Mouse (Mus musculus): Measurements from ENCODE around the gene Rcc1l.

DNA sequence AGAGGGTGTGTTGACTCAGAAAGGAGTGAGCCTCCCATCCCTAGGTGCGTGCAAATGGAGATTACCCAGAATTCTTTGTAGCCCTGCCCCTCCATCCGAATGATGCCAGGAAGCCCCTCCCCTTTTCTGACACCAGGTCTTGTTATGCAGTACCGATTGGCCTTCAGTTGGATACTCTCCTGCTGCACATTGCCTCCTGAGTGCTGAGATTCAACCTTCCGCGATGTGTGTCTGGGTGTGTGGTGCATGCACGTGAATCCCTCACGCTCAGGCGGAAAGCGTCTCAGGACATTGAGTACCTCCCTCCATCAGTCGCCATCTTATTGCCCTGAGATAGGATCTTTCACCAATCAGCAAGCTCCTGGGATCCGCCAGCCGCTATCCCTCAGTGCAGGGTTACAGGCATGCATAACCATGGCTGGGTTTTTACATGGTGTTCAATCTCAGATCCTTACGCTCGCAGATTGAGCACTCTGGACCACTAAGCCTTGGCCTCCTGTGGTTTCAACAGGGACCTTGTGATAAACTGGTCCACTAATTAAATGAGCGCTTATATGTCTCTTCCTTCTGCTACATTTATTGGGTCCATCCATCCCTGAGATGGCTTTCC, 57.7 kb downstream of the Rcc1l start:
- TF ChIP-seq CTCF (IDR thresholded peaks at IDR 0.05; ENCODE audit: low read depth) (no peak), EP300 (optimal IDR thresholded peaks at IDR 0.05) (no peak)
